Mouse (Mus musculus) ES-CJ7 (cell line): ENCODE measurements at regions not wholly inside any gene's neighbourhood (a gene's known extent, or its start where the extent isn't known, plus 50 kb on each side); places are given as distances from the start of the nearest gene placed in this dataset.
"Not testable (repeated sequence)": the region's sequence is repeated elsewhere in the genome, so short reads cannot be mapped to it uniquely, and the experiment has no call there.

Source experiments
- DNase-seq: peaks from one replicate; pipeline ENCODE4 v3.0.0; 2011; ENCODE audit warnings: low read depth, low spot score

- DNase-seq, result not testable (repeated sequence)
Measured at GRCm38 (mm10) chr6:68632309-68632708, 1096.7 kb upstream of the Tacstd2 start.

GRCm38 (mm10) chr6:68631787-68632186, 1096.2 kb upstream of the Tacstd2 start:
- no peak for DNase-seq

- no peak for DNase-seq
Measured at GRCm38 (mm10) chr6:68606033-68606432, 1070.4 kb upstream of the Tacstd2 start.
